Mouse (Mus musculus): ENCODE measurements around the gene Krt31. TPM values are rescaled to one million over a fixed set of nuclear protein-coding genes. Genes with fewer than 3 reads are reported as not detected.

Gene Krt31
- polyA plus RNA-seq, 1 experiment, result 0.20 TPM

DNA sequence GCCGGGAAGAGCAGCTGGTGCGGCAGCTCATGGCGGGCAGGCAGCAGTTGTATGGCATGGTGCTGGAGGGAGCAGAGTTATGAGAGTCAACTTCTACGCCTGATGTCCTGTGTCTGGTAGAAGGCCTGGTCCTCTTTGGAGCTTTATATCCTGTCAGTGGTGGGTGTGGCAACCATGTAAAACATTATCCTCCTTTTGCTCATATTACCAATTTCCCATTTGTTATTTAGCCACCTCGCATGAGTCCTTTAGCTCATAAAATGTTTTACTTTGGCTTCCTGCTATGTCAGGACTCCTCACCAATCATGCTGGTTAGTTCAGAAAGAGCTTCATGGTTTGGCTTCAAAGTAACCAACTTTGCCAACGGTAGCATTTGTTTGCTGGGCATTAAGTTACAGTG, 20.6 kb downstream of the Krt31 start, which contains the start of gene Krt33b:
Gene Krt33b, minus strand, starts transcription at position 101 of the 400 bp plus-strand sequence.
- H3K4me3 ChIP-seq (ENCODE audit: low read depth, low read length), result no peak within 1 kb of the TSS
- no peaks in the 10 kb centered on the region for H3K36me3 ChIP-seq (ENCODE audit: control insufficient read depth, insufficient read depth, low read length)
- 0 out of 2 replicates have a peak, but pooled peaks cover 2% of the 10 kb centered on the region for H3K4me1 ChIP-seq (ENCODE audit: control insufficient read depth, insufficient read depth, insufficient read length, low read length)
- H3K27ac ChIP-seq (ENCODE audit: insufficient read depth, low read depth, low read length), result no peak within 1 kb of the TSS
- WGBS, result 83% methylated on average over 6 of the region's 6 CpGs
- H3K27me3 ChIP-seq (ENCODE audit: control insufficient read depth, insufficient read depth, low read length), result no peaks in the 10 kb centered on the region
- TF ChIP-seq POLR2A (IDR thresholded peaks at IDR 0.05; ENCODE audit: low read depth, low read length), result no peak
- TF ChIP-seq CTCF (IDR thresholded peaks at IDR 0.05; ENCODE audit: extremely low read depth, insufficient read length, insufficient replicate concordance, low read depth, low read length), result no peak

DNA sequence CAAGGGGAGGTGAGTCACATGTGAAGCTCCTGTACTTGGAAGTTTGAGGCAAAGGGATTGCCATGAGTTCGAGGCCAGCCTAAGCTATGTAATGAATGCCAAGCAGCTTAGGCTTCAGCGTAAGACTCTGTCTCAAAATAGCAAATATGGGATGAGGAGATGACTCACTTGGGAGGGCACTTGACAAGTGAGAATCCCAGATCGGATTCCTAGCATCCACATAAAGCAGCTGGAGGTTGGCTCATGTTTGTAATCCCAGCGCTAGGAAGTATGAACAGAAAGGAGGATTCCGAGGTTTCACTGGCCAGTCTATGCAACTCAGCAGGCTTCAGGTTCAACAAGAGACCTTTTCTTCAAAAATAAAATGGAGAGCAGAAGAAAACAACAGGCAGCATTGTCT, 28.9 kb downstream of the Krt31 start:
- Histone ChIP-seq H3K4me1 (ENCODE audit: control insufficient read depth, insufficient read depth, insufficient read length, low read length) (no peaks in the 10 kb centered on the region), H3K27me3 (ENCODE audit: control insufficient read depth, insufficient read depth, low read length) (no peaks in the 10 kb centered on the region), H3K36me3 (ENCODE audit: control insufficient read depth, insufficient read depth, low read length) (no peaks in the 10 kb centered on the region), H3K27ac (ENCODE audit: insufficient read depth, low read depth, low read length) (no peak overlapping the region), H3K4me3 (ENCODE audit: low read depth, low read length) (no peak overlapping the region)
- TF ChIP-seq CTCF (IDR thresholded peaks at IDR 0.05; ENCODE audit: extremely low read depth, insufficient read length, insufficient replicate concordance, low read depth, low read length) (no peak), POLR2A (IDR thresholded peaks at IDR 0.05; ENCODE audit: low read depth, low read length) (no peak)
- WGBS, result 78% methylated on average over 5 of the region's 5 CpGs

DNA sequence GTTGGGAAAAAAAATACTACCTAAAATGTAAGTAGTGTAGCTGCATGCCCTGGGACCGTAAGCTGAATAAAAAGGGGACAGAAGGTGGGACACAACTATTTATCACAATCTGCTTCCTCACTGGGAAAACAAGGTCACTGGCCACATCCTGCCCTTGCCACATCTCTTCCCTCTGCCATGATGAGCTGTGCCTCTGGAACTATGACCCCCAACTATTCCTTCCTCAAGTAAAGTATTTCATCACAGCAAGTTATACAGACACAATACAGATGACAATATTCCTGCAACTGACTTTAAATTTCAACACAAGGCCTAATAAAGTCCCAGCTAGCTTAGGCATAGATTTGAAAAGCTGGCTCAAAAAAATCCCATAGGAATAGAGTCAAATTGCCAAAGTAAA, 30.9 kb downstream of the Krt31 start:
- Histone ChIP-seq H3K27me3 (ENCODE audit: control insufficient read depth, insufficient read depth, low read length) (no peaks in the 10 kb centered on the region), H3K36me3 (ENCODE audit: control insufficient read depth, insufficient read depth, low read length) (no peaks in the 10 kb centered on the region), H3K27ac (ENCODE audit: insufficient read depth, low read depth, low read length) (no peak overlapping the region), H3K4me1 (ENCODE audit: control insufficient read depth, insufficient read depth, insufficient read length, low read length) (no peaks in the 10 kb centered on the region), H3K4me3 (ENCODE audit: low read depth, low read length) (no peak overlapping the region)
- WGBS, result 94% methylated on average over 1 of the region's 1 CpGs
- TF ChIP-seq POLR2A (IDR thresholded peaks at IDR 0.05; ENCODE audit: low read depth, low read length) (no peak), CTCF (IDR thresholded peaks at IDR 0.05; ENCODE audit: extremely low read depth, insufficient read length, insufficient replicate concordance, low read depth, low read length) (no peak)

GRCm38 (mm10) chr11:100016112-100016511, 34.2 kb downstream of the Krt31 start, which contains the start of gene Krt33a:
TSS of gene Krt33a (minus strand) at chr11:100016212.
- Histone ChIP-seq H3K27me3 (ENCODE audit: control insufficient read depth, insufficient read depth, low read length) (no peaks in the 10 kb centered on the region), H3K4me1 (ENCODE audit: control insufficient read depth, insufficient read depth, insufficient read length, low read length) (no peaks in the 10 kb centered on the region), H3K4me3 (ENCODE audit: low read depth, low read length) (no peak within 1 kb of the TSS), H3K27ac (ENCODE audit: insufficient read depth, low read depth, low read length) (no peak within 1 kb of the TSS), H3K36me3 (ENCODE audit: control insufficient read depth, insufficient read depth, low read length) (no peaks in the 10 kb centered on the region)
- no peak for TF ChIP-seq CTCF (IDR thresholded peaks at IDR 0.05; ENCODE audit: extremely low read depth, insufficient read length, insufficient replicate concordance, low read depth, low read length)
- no peak for TF ChIP-seq POLR2A (IDR thresholded peaks at IDR 0.05; ENCODE audit: low read depth, low read length)
- 67% methylated on average over 4 of the region's 4 CpGs for WGBS

DNA sequence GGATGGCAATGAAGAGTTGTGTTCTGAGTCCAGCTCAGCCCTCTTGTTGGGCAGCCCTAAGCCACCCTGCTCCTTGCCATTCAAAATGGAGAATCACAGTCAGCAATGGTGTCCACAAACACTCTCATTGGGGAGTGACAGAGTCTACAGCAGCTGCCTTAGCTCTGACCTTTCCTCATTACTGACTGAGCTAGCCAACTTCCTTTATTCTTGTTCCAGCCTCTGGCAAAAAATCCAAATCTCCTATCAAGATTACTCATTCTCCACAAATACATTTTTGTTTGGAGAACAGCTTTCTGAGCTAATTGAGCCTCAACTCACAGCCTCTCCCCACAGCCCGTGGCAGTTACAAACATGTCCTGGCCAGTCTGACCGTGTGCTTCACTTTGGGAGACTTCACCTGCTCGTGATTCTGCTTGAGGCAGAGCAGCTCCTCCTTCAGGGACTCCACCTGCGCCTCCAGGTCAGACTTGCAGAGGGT, 36.6 kb downstream of the Krt31 start:
- no peaks in the 10 kb centered on the region for H3K4me1 ChIP-seq (ENCODE audit: control insufficient read depth, insufficient read depth, insufficient read length, low read length)
- TF ChIP-seq POLR2A (IDR thresholded peaks at IDR 0.05; ENCODE audit: low read depth, low read length) (no peak), CTCF (IDR thresholded peaks at IDR 0.05; ENCODE audit: extremely low read depth, insufficient read length, insufficient replicate concordance, low read depth, low read length) (no peak)
- WGBS, result 20% methylated on average over 4 of the region's 4 CpGs

DNA sequence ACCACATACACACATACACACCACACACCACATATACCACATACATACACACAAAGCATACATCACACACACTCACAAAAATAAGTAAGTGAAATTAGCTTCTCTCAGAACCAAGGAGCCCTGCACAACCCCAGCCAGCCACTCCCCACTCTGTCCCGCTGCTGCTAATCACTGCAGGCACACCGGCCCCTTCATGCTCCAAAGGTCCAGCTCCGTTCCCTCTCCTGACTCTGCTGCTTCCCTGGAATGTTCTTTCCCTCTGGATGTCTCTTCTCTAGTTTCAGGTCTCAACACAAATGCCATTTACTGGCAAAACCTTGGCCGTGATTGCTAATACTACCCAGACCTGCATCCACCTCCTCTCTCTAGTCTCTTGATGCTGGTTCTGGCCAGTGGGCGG, 39.7 kb downstream of the Krt31 start:
- 72% methylated on average over 5 of the region's 5 CpGs for WGBS
- Histone ChIP-seq H3K27me3 (ENCODE audit: control insufficient read depth, insufficient read depth, low read length) (no peaks in the 10 kb centered on the region), H3K4me3 (ENCODE audit: low read depth, low read length) (no peak overlapping the region), H3K4me1 (ENCODE audit: control insufficient read depth, insufficient read depth, insufficient read length, low read length) (0 out of 2 replicates have a peak, but pooled peaks cover 2% of the 10 kb centered on the region), H3K36me3 (ENCODE audit: control insufficient read depth, insufficient read depth, low read length) (no peaks in the 10 kb centered on the region), H3K27ac (ENCODE audit: insufficient read depth, low read depth, low read length) (no peak overlapping the region)
- TF ChIP-seq CTCF (IDR thresholded peaks at IDR 0.05; ENCODE audit: extremely low read depth, insufficient read length, insufficient replicate concordance, low read depth, low read length) (no peak), POLR2A (IDR thresholded peaks at IDR 0.05; ENCODE audit: low read depth, low read length) (no peak)

More for the DNA sequence above, 36.6 kb downstream of the Krt31 start:
- Histone ChIP-seq H3K27ac (ENCODE audit: insufficient read depth, low read depth, low read length) (no peak overlapping the region), H3K36me3 (ENCODE audit: control insufficient read depth, insufficient read depth, low read length) (no peaks in the 10 kb centered on the region), H3K27me3 (ENCODE audit: control insufficient read depth, insufficient read depth, low read length) (no peaks in the 10 kb centered on the region), H3K4me3 (ENCODE audit: low read depth, low read length) (no peak overlapping the region)

- Histone ChIP-seq H3K4me1 (ENCODE audit: control insufficient read depth, insufficient read depth, insufficient read length, low read length) (0 out of 2 replicates have a peak, but pooled peaks cover 2% of the 10 kb centered on the region), H3K4me3 (ENCODE audit: low read depth, low read length) (no peak overlapping the region), H3K36me3 (ENCODE audit: control insufficient read depth, insufficient read depth, low read length) (no peaks in the 10 kb centered on the region), H3K27me3 (ENCODE audit: control insufficient read depth, insufficient read depth, low read length) (no peaks in the 10 kb centered on the region), H3K27ac (ENCODE audit: insufficient read depth, low read depth, low read length) (no peak overlapping the region)
- no peak for TF ChIP-seq POLR2A (IDR thresholded peaks at IDR 0.05; ENCODE audit: low read depth, low read length)
- no peak for TF ChIP-seq CTCF (IDR thresholded peaks at IDR 0.05; ENCODE audit: extremely low read depth, insufficient read length, insufficient replicate concordance, low read depth, low read length)
- 89% methylated on average over 5 of the region's 5 CpGs for WGBS
These were observed 42.0 kb downstream of the Krt31 start for GRCm38 (mm10) chr11:100008336-100008735.
